In the genomic region with DNA sequence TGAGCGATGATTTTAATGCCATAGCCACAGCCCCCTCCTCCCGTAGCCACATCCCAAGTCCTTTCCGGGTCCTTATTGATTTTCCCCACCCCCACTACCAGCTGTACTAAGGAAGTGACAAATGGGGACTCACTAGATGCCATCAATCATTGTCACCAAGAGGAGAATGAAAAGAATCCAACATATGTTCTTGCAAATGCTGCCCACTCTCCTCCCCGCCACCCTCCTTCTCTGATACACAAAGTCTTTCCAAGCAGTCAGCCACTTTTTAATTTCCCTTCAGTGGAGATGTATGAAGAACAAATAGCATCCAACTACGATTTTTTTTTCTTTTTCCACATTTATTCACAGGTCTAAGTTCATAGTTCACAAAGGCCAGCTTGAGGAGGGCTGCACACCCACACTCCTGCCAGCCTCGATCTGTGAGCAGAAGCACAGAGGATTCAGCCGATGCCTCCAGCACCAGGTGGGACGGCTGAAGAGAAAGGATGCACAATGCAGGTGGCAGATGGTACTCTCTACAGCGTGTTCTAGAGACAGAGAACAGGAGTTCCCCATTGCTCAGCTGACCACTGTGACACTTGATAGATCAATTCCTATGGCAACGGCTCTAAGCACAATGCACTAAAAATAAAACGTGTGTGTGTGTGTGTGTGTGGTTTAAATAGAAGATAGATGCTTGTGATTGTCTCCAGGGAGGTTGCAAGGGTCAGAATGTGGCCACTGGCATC, we compare ENCODE assay signal across 14 mouse cellular contexts.
A peak's percentile ranks its signal among the peaks of the same experiment; 100 is the strongest.
DNase-seq lines count a peak whose midpoint lies in the region; ATAC-seq and TF ChIP-seq lines count a peak whose summit lies in the region.
"Had no signal": no experiment of that assay in that cellular context is flagged by ENCODE, and none has a peak within 500 bp of the region (broad histone marks: within the 10 kb centered on the region; RNA-seq: fewer than 3 reads in every experiment).

No protein-coding gene starts in this region.

- no peak for DNase-seq in cerebellum, postnatal 4 days (ENCODE audit: low spot score in 2 of 2)
- DNase-seq in cerebellum, postnatal 10 days = peak; percentile 61 to 72
- peak; percentile 36 for DNase-seq in forebrain, postnatal 0 days
- DNase-seq in mesoderm, embryonic 11.5 days (ENCODE audit: low read depth, low spot score) = peak; percentile 60
- DNase-seq in T-cell, adult 2 months (ENCODE audit: low spot score) = no peak
- DNase-seq in adrenal gland, postnatal 25 days = no peak
- no peak for DNase-seq in heart, adult 9 months (ENCODE audit: low spot score in 2 of 2)
- DNase-seq: adrenal gland, adult 2 months; heart, postnatal 14 days; kidney, postnatal 4 days; liver; right cerebral cortex, adult 18-20 months had no signal

- peak; percentile 77 for ATAC-seq in cerebellum, adult (ENCODE audit: insufficient number of reproducible peaks, low FRiP score, low TSS enrichment)
- ATAC-seq in forebrain, postnatal 0 days = peak; percentile 60; the same call in 1 of the 2 replicates

- no peak overlapping the region for H3K4me2 ChIP-seq in forebrain, postnatal 0 days (ENCODE audit: low read depth)

- no peaks in the 10 kb centered on the region for H3K27me3 ChIP-seq in forebrain, postnatal 0 days (ENCODE audit: insufficient read depth, low read length)

- no peaks in the 10 kb centered on the region for H3K36me3 ChIP-seq in forebrain, postnatal 0 days (ENCODE audit: insufficient read depth)
- H3K36me3 ChIP-seq: G1E had no signal

- no peak overlapping the region for H3K27ac ChIP-seq in forebrain, postnatal 0 days (ENCODE audit: low read depth, low read length)

- no peak overlapping the region for H3K4me3 ChIP-seq in forebrain, postnatal 0 days (ENCODE audit: low read depth, low read length)

- H3K9ac ChIP-seq in forebrain, postnatal 0 days = no peak overlapping the region

- TF ChIP-seq CTCF in forebrain, postnatal 0 days (IDR thresholded peaks at IDR 0.05; ENCODE audit: low read depth) = no peak

- H3K9me3 ChIP-seq in forebrain, postnatal 0 days (ENCODE audit: low read length) = no peaks in the 10 kb centered on the region
- H3K9me3 ChIP-seq: G1E had no signal

- no peaks in the 10 kb centered on the region; the same call in 1 of the 2 replicates for H3K4me1 ChIP-seq in forebrain, postnatal 0 days (ENCODE audit: insufficient read depth)

- 31% methylated on average over 11 of the region's 11 CpGs for WGBS in forebrain, postnatal 0 days

Comparison
In these comparisons a context has a peak if more than half of its experiments do, and no peak if none do; other contexts are left out.
1. DNase-seq: peak in cerebellum, postnatal 10 days (2 of 2), forebrain, postnatal 0 days (single experiment) and mesoderm, embryonic 11.5 days (single experiment); none in cerebellum, postnatal 4 days (0 of 2), T-cell, adult 2 months (single experiment), adrenal gland, postnatal 25 days (single experiment) and heart, adult 9 months (0 of 2).